Mouse (Mus musculus) embryo, embryonic 9.5 days (tissue): ENCODE data around the gene Ak5.

Experiments used
- DNase-seq: peaks from one replicate; pipeline ENCODE4 v3.0.0-alpha.2; 2017; ENCODE audit errors: extremely low spot score

The Ak5 gene

DNA sequence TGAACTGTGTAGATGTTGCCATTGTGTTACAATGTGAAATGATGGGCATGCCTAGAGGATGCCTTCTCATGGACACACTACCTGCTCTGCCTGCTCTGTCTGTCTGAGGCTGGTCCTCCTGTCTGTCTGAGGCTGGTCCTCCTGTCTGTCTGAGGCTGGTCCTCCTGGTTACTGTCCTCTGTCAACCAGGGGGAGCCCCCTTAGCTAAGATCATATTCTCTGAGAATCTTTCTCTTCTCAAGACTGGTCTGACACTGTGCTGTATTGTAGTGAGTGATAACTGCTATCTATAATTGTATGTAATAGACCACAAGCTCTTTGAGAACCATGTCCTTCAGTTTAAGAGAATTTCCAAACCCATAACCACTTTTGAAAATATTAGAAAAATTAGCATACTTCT, 232.6 kb downstream of the Ak5 start:
- no peak for DNase-seq

DNA sequence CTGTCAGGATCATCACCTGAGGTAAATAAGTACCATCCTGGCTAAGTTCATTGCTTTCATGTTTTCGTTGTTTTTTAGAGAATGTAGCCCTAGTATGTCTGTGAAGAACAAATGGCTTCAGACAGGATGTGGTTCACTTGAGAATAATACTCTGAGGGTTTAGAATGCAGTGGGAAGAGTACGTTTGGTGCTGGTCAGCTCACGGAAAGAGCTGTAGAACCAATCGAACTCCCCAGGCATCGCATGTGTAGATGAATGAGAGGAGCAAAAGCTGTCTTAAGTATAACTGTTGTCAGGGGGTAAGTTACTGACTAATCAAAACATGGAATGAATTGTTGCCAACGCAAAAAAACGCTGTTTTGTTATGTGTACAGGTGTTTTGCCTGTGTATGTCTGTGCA, 235.5 kb downstream of the Ak5 start:
- no peak for DNase-seq

DNA sequence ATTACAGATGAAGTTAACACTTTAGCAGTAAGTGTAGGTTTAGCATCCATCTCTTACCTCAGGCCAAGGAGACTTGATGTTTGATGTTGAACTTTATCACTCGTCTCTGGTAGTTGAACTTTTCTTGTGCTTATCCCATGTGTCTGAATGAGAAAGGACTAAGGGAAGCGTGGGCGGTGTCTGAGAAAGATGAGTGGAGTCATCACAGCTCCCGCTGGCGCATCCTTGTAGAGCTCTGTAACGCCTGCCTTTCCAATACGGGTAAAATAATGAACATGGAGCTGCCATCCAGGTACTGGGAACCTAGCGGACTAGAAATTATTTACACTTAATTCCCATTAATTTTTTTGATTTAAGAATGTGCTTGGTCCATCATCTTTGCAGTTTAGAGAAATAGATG, 239.2 kb downstream of the Ak5 start:
- no peak for DNase-seq
